Mouse (Mus musculus): ENCODE data around the gene Tcf12.

GRCm38 (mm10) chr9:71976034-71976433 lies 135.6 kb downstream of the Tcf12 start:
- TF ChIP-seq CTCF (conservative IDR thresholded peaks at IDR 0.05; ENCODE audit: low read length) (no peak), POU5F1 (IDR thresholded peaks at IDR 0.05; ENCODE audit: borderline replicate concordance, low read length) (no peak), NANOG (IDR thresholded peaks at IDR 0.05; ENCODE audit: borderline replicate concordance, low read length) (no peak)

All from E14TG2a.4 (cell line).